Mouse (Mus musculus) adrenal gland, adult 18-20 months (tissue): ENCODE data around the gene Tbc1d7. TPM values are rescaled to one million over a fixed set of nuclear protein-coding genes. Genes with fewer than 3 reads are reported as not detected.

Experiments
- DNase-seq, 2 experiments: peaks; one replicate each; pipeline ENCODE4 v3.0.0; 2021 to 2022; ENCODE audit warnings: low spot score in 2 of 2
- total RNA-seq, 2 experiments: library from RNA; stranded (reverse); gene quantifications; 1 replicate in 1 of 2; 2 replicates in 1 of 2; pipeline ENCODE4 v1.2.3; 2021

Gene Tbc1d7
- total RNA-seq, 2 experiments from 2014 or later: 11.4 to 13.5 TPM

GRCm38 (mm10) chr13:43197187-43197586, 25.9 kb upstream of the Tbc1d7 start:
- DNase-seq: no peak

GRCm38 (mm10) chr13:43196000-43196399, 24.7 kb upstream of the Tbc1d7 start:
- no peak for DNase-seq

- no peak for DNase-seq
Observed at GRCm38 (mm10) chr13:43193932-43194331, 22.6 kb upstream of the Tbc1d7 start.

GRCm38 (mm10) chr13:43193266-43193665, 22.0 kb upstream of the Tbc1d7 start:
- DNase-seq: no peak

- DNase-seq: no peak
Observed at GRCm38 (mm10) chr13:43191741-43192192, 20.5 kb upstream of the Tbc1d7 start.

GRCm38 (mm10) chr13:43191290-43191689, 20.0 kb upstream of the Tbc1d7 start:
- DNase-seq: no peak

GRCm38 (mm10) chr13:43187736-43188135, 16.4 kb upstream of the Tbc1d7 start:
- DNase-seq: no peak

- DNase-seq: no peak
Observed at GRCm38 (mm10) chr13:43183248-43184055, 12.2 kb upstream of the Tbc1d7 start.

GRCm38 (mm10) chr13:43182465-43183201, 11.3 kb upstream of the Tbc1d7 start:
- peak; percentile 86 to 87 for DNase-seq

- DNase-seq: no peak
Observed at GRCm38 (mm10) chr13:43181104-43181503, 9.8 kb upstream of the Tbc1d7 start.

- DNase-seq: no peak
Observed at GRCm38 (mm10) chr13:43177317-43177716, 6.0 kb upstream of the Tbc1d7 start.

GRCm38 (mm10) chr13:43176676-43177075, 5.4 kb upstream of the Tbc1d7 start:
- DNase-seq: no peak

GRCm38 (mm10) chr13:43173262-43173661, 2.0 kb upstream of the Tbc1d7 start:
- DNase-seq: peak; percentile 73 to 78

GRCm38 (mm10) chr13:43172036-43172713, 874 bp upstream of the Tbc1d7 start:
- DNase-seq: no peak

GRCm38 (mm10) chr13:43167721-43168120, 3.6 kb downstream of the Tbc1d7 start:
- DNase-seq: no peak

GRCm38 (mm10) chr13:43159429-43159828, 11.9 kb downstream of the Tbc1d7 start:
- no peak for DNase-seq

GRCm38 (mm10) chr13:43158281-43158680, 13.0 kb downstream of the Tbc1d7 start:
- no peak for DNase-seq

GRCm38 (mm10) chr13:43157370-43157769, 13.9 kb downstream of the Tbc1d7 start:
- no peak for DNase-seq

GRCm38 (mm10) chr13:43152005-43152520, 19.2 kb downstream of the Tbc1d7 start:
- no peak for DNase-seq

GRCm38 (mm10) chr13:43149661-43150060, 21.6 kb downstream of the Tbc1d7 start:
- DNase-seq: no peak

GRCm38 (mm10) chr13:43148692-43149091, 22.6 kb downstream of the Tbc1d7 start:
- no peak for DNase-seq
